Mouse (Mus musculus): Measurements from ENCODE around the gene Rnf183.
"Not testable (repeated sequence)": the region's sequence is repeated elsewhere in the genome, so short reads cannot be mapped to it uniquely, and the experiment has no call there.

The Rnf183 gene

GRCm38 (mm10) chr4:62435081-62435480, at the start of gene Rnf183:
Gene Rnf183 (minus strand): TSS chr4:62435252.
- DNase-seq: peak; percentile 70

DNA sequence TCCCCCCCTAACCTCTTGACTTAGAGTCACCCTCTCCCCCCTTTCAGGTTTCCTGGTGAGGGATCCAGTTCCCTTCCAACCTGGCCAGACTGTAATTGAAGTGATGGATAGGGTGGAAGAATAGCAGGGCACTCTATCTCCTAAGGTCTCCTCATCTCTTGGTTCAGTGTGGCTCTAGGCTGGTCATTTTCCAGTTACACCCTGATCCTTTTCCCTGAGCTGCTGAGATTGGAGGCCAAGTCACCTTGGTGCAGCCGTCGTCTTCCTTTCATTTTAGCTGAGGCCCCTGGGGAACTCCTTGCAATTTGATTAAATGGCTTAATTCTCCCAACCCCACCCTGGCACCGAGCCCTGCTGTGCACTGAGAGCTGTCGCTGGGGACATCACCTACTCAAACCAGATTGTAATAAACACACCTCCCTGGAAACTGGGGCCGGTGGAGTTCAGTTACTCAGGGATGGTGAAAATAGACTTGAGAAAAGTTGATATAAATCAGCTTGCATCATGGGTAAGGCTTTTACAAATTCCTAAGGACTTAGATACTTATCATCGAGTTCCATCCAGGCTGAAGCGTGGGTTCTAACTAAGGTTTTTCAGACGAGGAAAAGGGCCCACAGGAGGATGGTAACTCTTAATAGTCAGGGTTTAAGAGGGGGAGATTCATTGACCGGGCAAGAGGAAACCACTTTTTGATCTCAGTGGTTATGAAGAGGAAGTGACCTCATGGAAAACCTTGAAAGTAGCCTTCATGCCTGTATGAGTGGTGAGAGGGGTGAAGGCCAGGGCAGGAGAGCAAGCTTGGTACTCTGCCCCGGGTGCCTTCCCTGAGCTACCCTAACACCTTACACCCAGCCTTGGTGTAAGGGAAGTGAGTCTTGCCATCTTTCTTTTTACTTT, 45.9 kb upstream of the Rnf183 start:
- peak; percentile 37 for DNase-seq

GRCm38 (mm10) chr4:62479937-62480708, 45.1 kb upstream of the Rnf183 start, which contains the start of gene Bspry:
Gene Bspry (plus strand): TSS chr4:62480053.
- peak; percentile 80 for DNase-seq

- DNase-seq: not testable (repeated sequence)
Observed at GRCm38 (mm10) chr4:62479593-62479936, 44.5 kb upstream of the Rnf183 start.

DNA sequence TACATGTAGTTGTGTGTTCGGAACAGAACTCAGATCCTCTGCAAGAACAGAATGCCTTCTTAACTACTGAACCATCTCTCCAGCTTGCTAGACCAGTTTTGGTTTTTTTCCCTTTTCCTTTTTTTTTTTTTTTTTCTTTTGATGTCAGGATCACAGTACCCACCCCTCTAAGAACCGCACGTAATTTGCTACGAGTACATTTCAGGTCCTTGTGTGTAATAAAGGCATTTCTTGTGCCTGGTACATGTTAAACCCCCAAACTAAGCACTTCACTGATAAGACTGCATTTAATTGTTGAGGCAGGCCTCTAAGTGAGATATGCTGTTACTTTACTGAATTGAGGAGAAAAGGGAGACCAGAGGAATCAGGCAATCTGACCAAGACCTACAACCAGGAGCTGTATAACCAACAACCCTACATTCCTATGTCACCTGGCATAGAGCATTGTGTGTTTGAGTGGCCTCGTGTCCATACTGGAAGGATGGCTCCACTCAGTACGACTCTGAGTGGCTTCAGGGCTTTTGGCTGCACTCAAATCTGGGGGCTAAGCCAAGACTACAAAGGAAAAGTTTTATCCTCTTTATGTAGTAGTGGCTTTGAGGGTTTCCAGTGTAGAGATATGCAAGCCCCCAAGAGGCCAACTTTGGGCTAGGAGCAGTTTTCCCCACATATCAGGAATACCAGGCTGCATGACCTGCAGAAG, 42.6 kb upstream of the Rnf183 start:
- DNase-seq: no peak

- DNase-seq: no peak
Observed at GRCm38 (mm10) chr4:62475793-62476192, 40.7 kb upstream of the Rnf183 start.

- DNase-seq: no peak
Observed at GRCm38 (mm10) chr4:62475131-62475530, 40.1 kb upstream of the Rnf183 start.

GRCm38 (mm10) chr4:62472071-62472470, 37.0 kb upstream of the Rnf183 start:
- DNase-seq: no peak

GRCm38 (mm10) chr4:62470598-62471051, 35.6 kb upstream of the Rnf183 start, which contains the start of gene Wdr31:
Gene Wdr31 (minus strand): TSS chr4:62470896.
- peak; percentile 86 for DNase-seq

GRCm38 (mm10) chr4:62468158-62468557, 33.1 kb upstream of the Rnf183 start:
- no peak for DNase-seq

- no peak for DNase-seq
Observed at GRCm38 (mm10) chr4:62463124-62463523, 28.1 kb upstream of the Rnf183 start.

DNA sequence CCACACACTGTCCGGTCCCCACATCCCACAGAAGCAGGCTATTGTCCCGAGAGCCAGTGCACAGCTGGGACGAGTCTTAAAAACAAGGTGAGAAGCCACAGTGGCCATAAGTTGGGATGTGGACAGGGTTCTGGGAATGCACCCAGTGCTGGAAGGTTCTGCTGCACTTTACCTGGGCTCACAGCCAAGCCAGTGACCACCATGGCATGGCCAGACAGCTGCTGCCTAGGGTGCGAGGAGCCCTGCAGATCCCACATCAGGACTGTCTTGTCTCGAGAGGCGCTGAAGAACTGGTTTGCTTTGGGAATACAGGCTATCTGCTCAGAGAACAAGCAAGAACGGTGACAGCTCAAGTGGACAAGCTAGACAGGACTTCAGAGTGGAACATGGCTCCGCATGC, 25.3 kb upstream of the Rnf183 start:
- no peak for DNase-seq

DNA sequence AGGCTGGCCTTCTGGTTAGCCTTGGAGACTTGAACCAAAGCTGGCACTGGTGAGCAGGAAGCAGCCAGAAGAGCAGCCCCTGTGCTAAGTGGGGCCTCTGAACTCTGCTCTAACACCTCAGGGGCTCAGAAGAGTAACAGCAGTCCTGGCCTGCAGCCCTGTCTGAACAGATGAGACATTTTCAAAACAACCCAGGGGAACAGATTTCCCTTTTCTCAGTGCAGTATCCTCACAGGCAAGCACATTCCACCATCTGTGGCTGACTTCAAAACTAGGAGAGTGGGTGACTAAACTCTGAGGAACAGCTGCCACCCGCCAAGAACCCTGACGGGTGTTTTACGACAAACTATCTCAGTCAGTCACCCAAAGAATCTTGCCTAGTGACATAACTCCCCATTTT, 24.0 kb upstream of the Rnf183 start:
- DNase-seq: no peak

- DNase-seq: peak; percentile 59
Observed at GRCm38 (mm10) chr4:62454995-62455394, 19.9 kb upstream of the Rnf183 start.

- no peak for DNase-seq
Observed at GRCm38 (mm10) chr4:62440986-62441385, 5.9 kb upstream of the Rnf183 start.

- DNase-seq: peak; percentile 69
Observed at GRCm38 (mm10) chr4:62440544-62440943, 5.5 kb upstream of the Rnf183 start.

DNA sequence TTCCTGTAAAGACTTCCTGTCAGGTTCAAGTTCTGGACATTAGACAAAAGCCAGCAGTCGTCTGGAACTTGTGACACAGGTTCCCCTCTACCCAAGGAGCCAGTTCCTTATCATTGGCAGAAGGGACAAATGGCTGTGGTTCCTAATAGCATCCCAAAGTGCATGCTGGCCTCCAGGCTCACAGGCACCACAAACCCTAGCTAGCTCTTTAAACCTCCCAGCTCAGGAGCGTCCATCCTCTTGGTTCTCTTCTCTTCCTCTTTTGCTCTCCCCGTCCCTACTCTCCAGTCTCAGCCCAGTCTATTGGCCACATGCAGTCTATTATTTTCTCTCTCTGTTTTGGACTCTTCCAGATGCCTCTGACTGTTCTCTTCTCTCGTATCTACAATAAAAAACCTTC, 4.7 kb upstream of the Rnf183 start:
- DNase-seq: no peak

GRCm38 (mm10) chr4:62437871-62438270, 2.8 kb upstream of the Rnf183 start:
- DNase-seq: peak; percentile 69

DNA sequence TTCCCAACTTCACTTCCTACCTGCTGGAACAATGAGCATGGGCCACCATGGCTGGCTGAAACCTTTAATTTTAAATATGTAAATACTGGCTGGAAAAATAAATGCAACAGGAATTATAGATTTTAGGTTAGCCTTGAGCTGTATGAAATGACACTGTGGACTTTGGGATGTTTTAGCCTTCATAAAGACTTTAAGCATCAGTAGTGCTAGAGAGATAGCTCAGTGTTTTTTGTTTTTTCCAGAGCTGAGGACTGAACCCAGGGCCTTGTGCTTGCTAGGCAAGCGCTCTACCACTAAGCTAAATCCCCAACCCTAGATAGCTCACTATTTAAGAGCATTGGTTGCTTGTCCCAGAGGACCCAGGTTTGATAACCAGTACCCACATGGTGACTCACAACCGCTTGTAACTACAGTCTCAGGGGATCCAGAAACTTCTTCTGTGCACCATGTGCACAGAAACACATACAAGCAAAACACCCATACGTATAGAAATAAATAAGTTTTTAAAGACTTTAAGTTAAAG, 2.3 kb upstream of the Rnf183 start:
- DNase-seq: no peak

DNA sequence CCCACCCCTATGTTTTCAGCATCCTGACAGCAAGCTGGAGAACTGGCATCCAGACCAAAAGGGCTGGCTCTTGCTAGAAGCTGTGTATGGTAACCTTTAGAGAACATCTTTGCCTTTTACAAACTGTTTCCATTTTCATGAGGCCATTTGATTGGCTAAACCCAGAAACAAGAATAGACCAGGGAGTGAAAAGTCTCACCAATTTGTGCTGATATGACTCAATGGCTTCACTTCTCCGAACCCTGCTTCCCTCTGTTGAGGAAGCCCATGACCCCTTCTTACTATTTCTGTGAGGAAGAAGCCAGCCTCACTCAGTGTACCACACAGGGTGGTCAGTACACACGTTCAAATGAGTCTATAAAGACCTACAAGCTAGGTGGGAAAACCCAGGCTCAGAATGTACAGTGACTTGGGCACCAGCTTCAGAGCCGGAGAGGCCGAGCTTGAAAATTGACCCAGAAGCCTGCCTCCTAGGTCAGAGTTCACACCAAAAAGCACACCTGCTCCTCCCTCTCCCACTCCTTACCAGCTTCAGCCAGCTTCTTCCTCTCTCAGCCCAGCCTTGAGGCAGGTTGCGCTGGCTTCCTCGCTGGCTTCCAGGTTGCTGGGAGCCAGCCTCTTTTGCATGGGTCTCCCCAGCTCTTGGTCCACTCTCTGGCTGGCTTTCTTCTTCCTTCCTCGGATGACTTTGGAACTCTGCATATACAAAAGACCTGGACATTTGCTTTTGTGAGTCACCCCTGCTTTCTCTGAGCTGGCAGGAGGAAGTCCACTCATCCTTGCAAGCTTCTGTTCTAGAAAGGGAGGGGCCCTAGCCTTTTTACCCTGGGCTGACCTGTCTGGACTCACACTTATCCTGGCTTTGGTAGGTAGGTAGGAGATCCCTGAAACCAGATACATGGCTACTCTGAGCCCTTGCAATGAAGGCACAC, 847 bp downstream of the Rnf183 start:
- DNase-seq: peak; percentile 67

GRCm38 (mm10) chr4:62431522-62431921, 3.5 kb downstream of the Rnf183 start:
- DNase-seq: no peak

DNA sequence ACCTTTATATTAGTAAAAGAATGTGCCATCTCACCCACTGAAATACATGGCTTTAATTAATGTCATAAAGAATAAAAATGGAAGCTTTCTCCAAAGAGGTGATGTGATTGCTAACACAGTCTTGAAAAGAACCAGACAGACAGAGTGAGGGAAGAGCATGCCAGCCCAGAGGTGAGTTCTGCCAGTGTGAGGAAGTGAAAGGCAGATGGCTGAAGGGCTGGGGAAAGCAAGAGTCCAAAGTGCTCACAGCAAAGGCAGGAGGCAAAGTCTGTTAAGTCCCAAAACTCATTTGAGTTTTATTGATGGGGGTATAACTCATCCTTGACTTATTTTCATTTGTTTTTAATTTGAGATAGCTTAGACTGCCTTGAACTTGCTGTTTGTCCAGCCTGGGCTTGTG, 4.4 kb downstream of the Rnf183 start:
- no peak for DNase-seq
